Mouse (Mus musculus) Patski (cell line): ENCODE measurements around the gene Irak3. TPM values are rescaled to one million over a fixed set of nuclear protein-coding genes. Genes with fewer than 3 reads are reported as not detected.

Source experiments
- ATAC-seq: fragments of 100-300 bp; one replicate; pipeline ENCODE4 v1.8.0; 2021
- CTCF ChIA-PET: fragments of 350-600 bp; sonication (Branson Sonifier 250); formaldehyde crosslinking; loops from one replicate; lab custom pipeline; 2022; ENCODE audit warnings: inconsistent platforms; lab: Charles Lee
- POLR2A ChIA-PET: fragments of 350-600 bp; sonication (Branson Sonifier 250); formaldehyde crosslinking; loops from one replicate; lab custom pipeline; 2022; ENCODE audit warnings: antibody characterized with exemption, inconsistent platforms; lab: Charles Lee
- DNase-seq: peaks from one replicate; pipeline ENCODE4 v3.0.0-alpha.2; 2011; ENCODE audit warnings: low read depth, low spot score
- H3K27me3 ChIP-seq: fragments of 371-371 bp; one replicate; pipeline ENCODE4 v1.5.1; 2021
- CTCF ChIP-seq: fragments of 100-300 bp; IDR thresholded peaks from one replicate; pipeline ENCODE4 v1.5.1; 2021
- in situ Hi-C: fragments of 300-500 bp; cut with MboI; formaldehyde crosslinking; loops from 3 replicates; pipeline ENCODE4 v1.11.1; 2018; ENCODE audit warnings: low pct_unique_long_range_greater_than_20kb, mixed read lengths
- polyA plus RNA-seq: library from polyadenylated mRNA; unstranded; gene quantifications from one replicate; pipeline ENCODE4 v1.2.3, GENCODE M21; 2021

Gene Irak3
- polyA plus RNA-seq, 1 experiment from 2014 or later = 0.21 TPM

GRCm38 (mm10) chr10:120204591-120205210 is 2.8 kb upstream of the Irak3 start:
- no peak for TF ChIP-seq CTCF
- ChIA-PET CTCF (interaction anchor here (1.8 kb wide), 1 partner anchor 22 kb away, joined by 5 read pairs; no protein-coding TSS in a partner anchor), POLR2A (no interaction called here)
- no peak for DNase-seq
- no peak for ATAC-seq
- in situ Hi-C loops = no loop called here
- H3K27me3 ChIP-seq = peaks cover 4% of the 10 kb centered on the region

- POLR2A ChIA-PET = interaction anchor here (0.6 kb wide), 1 partner anchor 116 kb away, joined by 7 read pairs; no protein-coding TSS in a partner anchor
- no peak for TF ChIP-seq CTCF
- CTCF ChIA-PET = interaction anchor here (1.8 to 2.4 kb wide), 2 partner anchors 10 to 20 kb away, joined by 5 to 9 read pairs; no protein-coding TSS in a partner anchor
- in situ Hi-C loops = no loop called here
- ATAC-seq (no peak), DNase-seq (no peak)
- peaks cover 4% of the 10 kb centered on the region for H3K27me3 ChIP-seq
Observed at GRCm38 (mm10) chr10:120202467-120203250, 729 bp upstream of the Irak3 start.

- DNase-seq (no peak), ATAC-seq (no peak)
- CTCF ChIA-PET = interaction anchor here (2.4 kb wide), 1 partner anchor 8 kb away, joined by 9 read pairs; no protein-coding TSS in a partner anchor
- POLR2A ChIA-PET = no interaction called here
- in situ Hi-C loops = no loop called here
- no peak for TF ChIP-seq CTCF
- H3K27me3 ChIP-seq = peaks cover 4% of the 10 kb centered on the region
Observed at GRCm38 (mm10) chr10:120201131-120201921, 604 bp downstream of the Irak3 start, which contains the start of gene Tmbim4. Gene Tmbim4, plus strand, starts transcription at chr10:120201590.

- ChIA-PET POLR2A (no interaction called here), CTCF (no interaction called here)
- ATAC-seq = no peak
- TF ChIP-seq CTCF = no peak
- in situ Hi-C loops = no loop called here
- H3K27me3 ChIP-seq = no peaks in the 10 kb centered on the region
- DNase-seq = no peak
Observed at GRCm38 (mm10) chr10:120197061-120197835, 4.7 kb downstream of the Irak3 start.

- ChIA-PET POLR2A (no interaction called here), CTCF (interaction anchor here (2.4 kb wide), 1 partner anchor 10 kb away, joined by 9 read pairs; the partner anchor contains the start of gene Irak3)
- H3K27me3 ChIP-seq = no peaks in the 10 kb centered on the region
- in situ Hi-C loops = no loop called here
- DNase-seq (no peak), ATAC-seq (no peak)
- no peak for TF ChIP-seq CTCF
Observed at GRCm38 (mm10) chr10:120193255-120193654, 8.7 kb downstream of the Irak3 start.

- ChIA-PET POLR2A (no interaction called here), CTCF (interaction anchor here (2.4 kb wide), 1 partner anchor 11 kb away, joined by 9 read pairs; the partner anchor contains the start of gene Irak3)
- ATAC-seq (no peak), DNase-seq (no peak)
- H3K27me3 ChIP-seq = no peaks in the 10 kb centered on the region
- in situ Hi-C loops = no loop called here
- TF ChIP-seq CTCF = no peak
Observed at GRCm38 (mm10) chr10:120192278-120192677, 9.7 kb downstream of the Irak3 start.

GRCm38 (mm10) chr10:120191165-120191564 is 10.8 kb downstream of the Irak3 start:
- ChIA-PET CTCF (no interaction called here), POLR2A (no interaction called here)
- DNase-seq = no peak
- in situ Hi-C loops = no loop called here
- no peak for TF ChIP-seq CTCF
- H3K27me3 ChIP-seq = no peaks in the 10 kb centered on the region
- ATAC-seq = no peak

- in situ Hi-C loops = no loop called here
- POLR2A ChIA-PET = no interaction called here
Observed at GRCm38 (mm10) chr10:120189782-120190181, 12.1 kb downstream of the Irak3 start.

GRCm38 (mm10) chr10:120189276-120189675 is 12.7 kb downstream of the Irak3 start:
- H3K27me3 ChIP-seq = no peaks in the 10 kb centered on the region
- no peak for TF ChIP-seq CTCF
- DNase-seq (no peak), ATAC-seq (no peak)
- in situ Hi-C loops = no loop called here
- ChIA-PET POLR2A (no interaction called here), CTCF (no interaction called here)

More at GRCm38 (mm10) chr10:120189782-120190181, 12.1 kb downstream of the Irak3 start:
- CTCF ChIA-PET = no interaction called here
- peak; percentile 69 for ATAC-seq
- DNase-seq = no peak
- TF ChIP-seq CTCF = no peak
- no peaks in the 10 kb centered on the region for H3K27me3 ChIP-seq

GRCm38 (mm10) chr10:120188513-120188912 is 13.4 kb downstream of the Irak3 start:
- no peak for TF ChIP-seq CTCF
- in situ Hi-C loops = no loop called here
- ATAC-seq (peak; percentile 57), DNase-seq (no peak)
- H3K27me3 ChIP-seq = no peaks in the 10 kb centered on the region
- POLR2A ChIA-PET = no interaction called here
- CTCF ChIA-PET = interaction anchor here (1.5 kb wide), 1 partner anchor 37 kb away, joined by 3 read pairs; no protein-coding TSS in a partner anchor
